Mouse (Mus musculus): ENCODE measurements around the gene Trim37. TPM values are rescaled to one million over a fixed set of nuclear protein-coding genes. Genes with fewer than 3 reads are reported as not detected.

Gene Trim37
- polyA plus RNA-seq, 1 experiment: 119 TPM

DNA sequence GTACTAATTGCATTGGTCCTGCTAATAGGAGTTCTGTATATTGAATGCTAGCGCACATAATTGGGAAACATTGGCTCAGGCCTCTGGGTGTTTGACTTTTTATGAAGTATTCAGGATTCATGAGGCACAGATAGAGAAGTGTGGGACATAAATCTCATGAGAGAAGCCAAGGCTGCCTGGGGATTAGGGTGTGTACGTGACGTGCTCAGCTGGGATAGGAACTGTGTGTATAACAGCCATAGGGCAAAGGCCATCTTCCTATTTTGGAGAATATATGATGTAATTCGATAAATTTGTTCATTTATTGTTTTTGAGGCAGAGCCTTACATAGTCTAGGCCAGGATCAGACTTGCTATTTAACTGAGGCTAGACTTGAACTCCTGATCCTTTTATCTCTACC lies 35.8 kb downstream of the Trim37 start:
- no peak for DNase-seq
- WGBS: 93% methylated on average over 4 of the region's 4 CpGs
- no peak overlapping the region for H3K27ac ChIP-seq (ENCODE audit: insufficient read depth, low read length)
- H3K4me3 ChIP-seq (replicated peaks; ENCODE audit: insufficient read depth, low read depth, low read length): no peak overlapping the region
- TF ChIP-seq CTCF (IDR thresholded peaks at IDR 0.05; ENCODE audit: borderline replicate concordance, insufficient read depth, low read depth, low read length): no peak
- TF ChIP-seq POLR2A (IDR thresholded peaks at IDR 0.05; ENCODE audit: borderline replicate concordance, insufficient read depth, low read length): no peak
- no peaks in the 10 kb centered on the region for H3K27me3 ChIP-seq (ENCODE audit: control insufficient read depth, insufficient read depth, low read length)
- no peaks in the 10 kb centered on the region for H3K4me1 ChIP-seq (ENCODE audit: control insufficient read depth, insufficient read depth, low read length)

DNA sequence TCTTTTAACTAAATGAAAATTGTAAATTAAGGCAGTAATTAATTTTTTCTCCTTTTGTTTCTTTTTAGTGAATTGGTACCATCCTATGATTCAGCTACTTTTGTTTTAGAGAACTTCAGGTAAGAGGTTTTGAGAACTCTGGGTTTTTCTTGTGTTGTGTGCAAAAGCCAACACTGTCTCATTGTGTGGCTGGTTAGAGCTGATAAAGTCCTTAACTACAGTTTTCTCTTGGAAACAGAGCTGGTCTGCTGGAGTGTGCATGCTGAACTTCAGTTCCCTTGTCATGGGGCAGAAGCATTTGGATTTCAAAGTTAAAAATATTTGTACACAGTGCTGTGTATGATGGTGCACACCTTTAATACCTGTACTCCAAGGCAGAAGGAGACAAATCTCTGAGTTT lies 36.9 kb downstream of the Trim37 start:
- no peak overlapping the region for H3K4me3 ChIP-seq (replicated peaks; ENCODE audit: insufficient read depth, low read depth, low read length)
- H3K4me1 ChIP-seq (ENCODE audit: control insufficient read depth, insufficient read depth, low read length): no peaks in the 10 kb centered on the region
- no peaks in the 10 kb centered on the region for H3K27me3 ChIP-seq (ENCODE audit: control insufficient read depth, insufficient read depth, low read length)

DNA sequence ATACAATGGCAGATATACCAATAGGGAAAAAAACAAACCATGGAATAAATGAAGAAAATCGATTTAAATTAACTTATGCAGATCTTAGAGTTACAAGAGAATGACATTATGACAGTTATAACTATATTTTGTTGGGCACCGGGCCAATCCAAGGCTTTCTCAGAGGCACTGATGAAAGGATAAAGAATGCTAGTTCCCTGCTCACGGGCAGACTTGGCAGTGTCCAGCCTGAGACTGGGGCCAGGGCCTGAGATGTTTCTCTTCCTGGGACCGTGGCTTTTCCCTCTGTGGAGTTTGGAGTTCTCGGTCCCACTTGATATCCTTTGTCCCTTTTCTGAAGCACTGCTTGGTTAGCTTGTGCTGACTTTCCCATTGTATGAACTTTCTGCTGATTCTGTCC lies 46.7 kb downstream of the Trim37 start:
- TF ChIP-seq CTCF (IDR thresholded peaks at IDR 0.05; ENCODE audit: borderline replicate concordance, insufficient read depth, low read depth, low read length) (no peak), POLR2A (IDR thresholded peaks at IDR 0.05; ENCODE audit: borderline replicate concordance, insufficient read depth, low read length) (no peak)
- no peaks in the 10 kb centered on the region for H3K27me3 ChIP-seq (ENCODE audit: control insufficient read depth, insufficient read depth, low read length)
- H3K4me1 ChIP-seq (ENCODE audit: control insufficient read depth, insufficient read depth, low read length): no peaks in the 10 kb centered on the region
- H3K4me3 ChIP-seq (replicated peaks; ENCODE audit: insufficient read depth, low read depth, low read length): no peak overlapping the region
- 36% methylated on average over 5 of the region's 5 CpGs for WGBS
- DNase-seq: no peak
- no peak overlapping the region for H3K27ac ChIP-seq (ENCODE audit: insufficient read depth, low read length)

More for the DNA sequence above, 36.9 kb downstream of the Trim37 start:
- no peak overlapping the region for H3K27ac ChIP-seq (ENCODE audit: insufficient read depth, low read length)
- no peak for DNase-seq
- TF ChIP-seq CTCF (IDR thresholded peaks at IDR 0.05; ENCODE audit: borderline replicate concordance, insufficient read depth, low read depth, low read length): no peak
- no peak for TF ChIP-seq POLR2A (IDR thresholded peaks at IDR 0.05; ENCODE audit: borderline replicate concordance, insufficient read depth, low read length)

DNA sequence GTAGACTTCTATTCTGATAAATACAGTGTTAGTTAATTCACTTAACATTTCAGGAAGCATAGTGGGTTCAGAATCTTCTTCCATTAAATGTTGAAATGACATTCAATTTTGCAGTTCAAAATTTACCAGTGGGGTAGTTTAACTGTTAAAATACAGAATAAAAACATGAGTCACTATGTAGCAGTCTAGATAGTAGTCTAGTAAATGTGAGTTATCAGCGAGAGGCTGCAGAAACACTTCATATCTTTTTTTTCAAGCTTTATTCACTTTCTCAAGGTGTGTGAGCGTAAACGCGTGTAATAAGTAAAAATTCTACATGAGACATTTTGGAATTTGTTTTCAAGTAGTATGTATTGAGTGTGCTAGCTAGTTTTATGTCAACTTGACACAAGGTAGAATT lies 48.2 kb downstream of the Trim37 start:
- Histone ChIP-seq H3K4me1 (ENCODE audit: control insufficient read depth, insufficient read depth, low read length) (no peaks in the 10 kb centered on the region), H3K4me3 (replicated peaks; ENCODE audit: insufficient read depth, low read depth, low read length) (no peak overlapping the region), H3K27me3 (ENCODE audit: control insufficient read depth, insufficient read depth, low read length) (no peaks in the 10 kb centered on the region), H3K27ac (ENCODE audit: insufficient read depth, low read length) (no peak overlapping the region)
- DNase-seq: no peak
- over 99% methylated on average over 4 of the region's 4 CpGs for WGBS
- TF ChIP-seq POLR2A (IDR thresholded peaks at IDR 0.05; ENCODE audit: borderline replicate concordance, insufficient read depth, low read length) (no peak), CTCF (IDR thresholded peaks at IDR 0.05; ENCODE audit: borderline replicate concordance, insufficient read depth, low read depth, low read length) (no peak)

GRCm38 (mm10) chr11:87212313-87212712 lies 85.4 kb downstream of the Trim37 start:
- Histone ChIP-seq H3K27ac (ENCODE audit: insufficient read depth, low read length) (no peak overlapping the region), H3K27me3 (ENCODE audit: control insufficient read depth, insufficient read depth, low read length) (no peaks in the 10 kb centered on the region), H3K4me1 (ENCODE audit: control insufficient read depth, insufficient read depth, low read length) (no peaks in the 10 kb centered on the region), H3K4me3 (replicated peaks; ENCODE audit: insufficient read depth, low read depth, low read length) (no peak overlapping the region)
- TF ChIP-seq CTCF (IDR thresholded peaks at IDR 0.05; ENCODE audit: borderline replicate concordance, insufficient read depth, low read depth, low read length): no peak
- WGBS: 91% methylated on average over 5 of the region's 5 CpGs
- DNase-seq: no peak

DNA sequence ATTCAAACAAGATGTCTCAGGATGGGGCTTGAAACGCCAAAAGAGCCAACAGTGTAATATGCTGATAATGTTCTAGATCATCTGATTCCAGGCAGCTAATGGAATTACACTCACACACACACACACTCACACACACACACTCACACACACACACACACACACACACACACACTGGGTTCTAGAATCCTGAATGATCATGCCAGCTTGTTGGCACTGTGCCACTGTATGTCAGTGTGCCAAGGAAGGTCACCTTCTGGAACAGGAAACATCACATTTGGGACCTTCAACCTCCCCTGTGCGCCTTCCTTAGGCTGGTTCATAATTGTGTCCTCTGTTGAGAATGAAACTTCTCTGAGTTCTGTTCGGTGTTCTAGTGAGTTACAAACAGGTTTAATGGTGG lies 95.8 kb downstream of the Trim37 start:
- no peak for TF ChIP-seq CTCF (IDR thresholded peaks at IDR 0.05; ENCODE audit: borderline replicate concordance, insufficient read depth, low read depth, low read length)
- no peak for TF ChIP-seq POLR2A (IDR thresholded peaks at IDR 0.05; ENCODE audit: borderline replicate concordance, insufficient read depth, low read length)
- peak; percentile 21 to 26 for DNase-seq
- no peak overlapping the region for H3K27ac ChIP-seq (ENCODE audit: insufficient read depth, low read length)
- WGBS: 72% methylated on average over 3 of the region's 3 CpGs
- peaks cover 4% of the 10 kb centered on the region; the same call in 1 of the 2 replicates for H3K4me1 ChIP-seq (ENCODE audit: control insufficient read depth, insufficient read depth, low read length)
- H3K4me3 ChIP-seq (replicated peaks; ENCODE audit: insufficient read depth, low read depth, low read length): no peak overlapping the region
- H3K27me3 ChIP-seq (ENCODE audit: control insufficient read depth, insufficient read depth, low read length): no peaks in the 10 kb centered on the region

DNA sequence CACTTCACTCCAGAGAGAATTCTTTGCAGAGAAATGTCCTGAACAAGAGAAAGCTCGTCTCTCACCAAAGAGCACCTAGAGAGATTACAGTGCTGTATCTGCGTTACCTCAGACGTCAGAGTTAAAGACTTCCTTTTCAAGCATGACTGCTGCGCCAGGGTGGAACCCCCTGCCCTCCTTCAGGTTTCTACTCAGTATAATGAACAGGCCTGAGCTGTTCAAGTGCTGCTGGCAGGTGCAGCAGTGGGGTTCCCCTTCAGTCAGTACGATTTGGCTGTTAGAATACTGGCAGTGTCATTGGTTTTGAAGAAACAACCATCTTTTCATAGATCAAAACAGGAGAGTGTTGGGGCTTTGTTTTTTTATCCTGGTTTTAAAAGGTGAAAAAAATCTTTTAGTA lies 100.2 kb downstream of the Trim37 start:
- no peak for TF ChIP-seq CTCF (IDR thresholded peaks at IDR 0.05; ENCODE audit: borderline replicate concordance, insufficient read depth, low read depth, low read length)
- TF ChIP-seq POLR2A (IDR thresholded peaks at IDR 0.05; ENCODE audit: borderline replicate concordance, insufficient read depth, low read length): no peak
- H3K27me3 ChIP-seq (ENCODE audit: control insufficient read depth, insufficient read depth, low read length): no peaks in the 10 kb centered on the region
- 64% methylated on average over 5 of the region's 5 CpGs for WGBS
- H3K27ac ChIP-seq (ENCODE audit: insufficient read depth, low read length): no peak overlapping the region
- H3K4me3 ChIP-seq (replicated peaks; ENCODE audit: insufficient read depth, low read depth, low read length): no peak overlapping the region
- DNase-seq: no peak
- peaks cover 4% of the 10 kb centered on the region; the same call in 1 of the 2 replicates for H3K4me1 ChIP-seq (ENCODE audit: control insufficient read depth, insufficient read depth, low read length)

DNA sequence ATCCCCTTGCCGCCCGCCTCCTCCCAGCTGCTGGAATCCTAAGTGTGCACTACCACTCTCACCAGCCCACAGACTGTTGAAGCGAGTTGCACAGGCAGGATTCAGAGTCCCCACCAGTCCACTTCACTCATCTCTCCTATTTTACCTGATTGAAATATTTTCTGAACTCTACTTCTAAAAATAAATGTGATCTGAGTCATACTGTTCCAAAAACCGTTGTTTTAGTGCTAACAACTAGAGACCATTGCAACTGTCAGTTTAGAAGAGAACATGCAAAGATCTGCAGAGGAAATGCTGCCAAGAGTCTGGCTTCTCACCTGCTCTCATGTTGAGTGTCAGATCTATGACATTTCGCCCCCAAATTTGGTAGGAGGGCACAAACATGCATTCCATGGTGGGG lies 106.5 kb downstream of the Trim37 start:
- TF ChIP-seq CTCF (IDR thresholded peaks at IDR 0.05; ENCODE audit: borderline replicate concordance, insufficient read depth, low read depth, low read length) (no peak), POLR2A (IDR thresholded peaks at IDR 0.05; ENCODE audit: borderline replicate concordance, insufficient read depth, low read length) (no peak)
- H3K4me1 ChIP-seq (ENCODE audit: control insufficient read depth, insufficient read depth, low read length): no peaks in the 10 kb centered on the region

More for the DNA sequence above, 106.5 kb downstream of the Trim37 start:
- WGBS: 86% methylated on average over 5 of the region's 5 CpGs
- Histone ChIP-seq H3K27me3 (ENCODE audit: control insufficient read depth, insufficient read depth, low read length) (no peaks in the 10 kb centered on the region), H3K27ac (ENCODE audit: insufficient read depth, low read length) (no peak overlapping the region), H3K4me3 (replicated peaks; ENCODE audit: insufficient read depth, low read depth, low read length) (no peak overlapping the region)
- DNase-seq: no peak

Measured in cerebellum, adult 2 months (tissue).